ENCODE assay signal across 24 mouse cellular contexts in genomic region chr11:117216713-117217112, GRCm38 (mm10). TPM values are rescaled to one million over a fixed set of nuclear protein-coding genes. Genes with fewer than 3 reads are reported as not detected.
DNase-seq lines count a peak whose midpoint lies in the region; ATAC-seq lines count a peak whose summit lies in the region.
"Had no signal": no experiment of that assay in that cellular context is flagged by ENCODE, and none has a peak within 500 bp of the region (broad histone marks: within the 10 kb centered on the region; RNA-seq: fewer than 3 reads in every experiment).

No protein-coding gene starts in this region.

- no peaks in the 10 kb centered on the region for H3K9me3 ChIP-seq in embryonic facial prominence, embryonic 15.5 days (replicated peaks)
- H3K9me3 ChIP-seq in embryonic facial prominence, embryonic 10.5 days = no peaks in the 10 kb centered on the region
- H3K9me3 ChIP-seq: embryonic facial prominence, embryonic 13.5 days; forebrain, embryonic 10.5 days; forebrain, embryonic 13.5 days; hindbrain, embryonic 12.5 days; hindbrain, embryonic 15.5 days had no signal

- H3K4me2 ChIP-seq in embryonic facial prominence, embryonic 15.5 days (replicated peaks) = no peak overlapping the region
- H3K4me2 ChIP-seq: embryonic facial prominence, embryonic 13.5 days; forebrain, embryonic 13.5 days; heart, embryonic 11.5 days; hindbrain, embryonic 12.5 days; hindbrain, embryonic 15.5 days had no signal

- WGBS in embryonic facial prominence, embryonic 15.5 days = 33% methylated on average over 2 of the region's 2 CpGs
- WGBS in embryonic facial prominence, embryonic 10.5 days = 66% methylated on average over 2 of the region's 2 CpGs

- no peak overlapping the region for H3K9ac ChIP-seq in embryonic facial prominence, embryonic 15.5 days
- H3K9ac ChIP-seq: embryonic facial prominence, embryonic 13.5 days; forebrain, embryonic 13.5 days; forebrain, postnatal 0 days; hindbrain, embryonic 12.5 days; hindbrain, embryonic 15.5 days had no signal

- peak overlapping the region; percentile 51; the same call in 1 of the 2 replicates for H3K27ac ChIP-seq in embryonic facial prominence, embryonic 15.5 days (replicated peaks)
- H3K27ac ChIP-seq in embryonic facial prominence, embryonic 10.5 days (replicated peaks) = no peak overlapping the region
- H3K27ac ChIP-seq: embryonic facial prominence, embryonic 13.5 days; forebrain, embryonic 10.5 days; forebrain, embryonic 13.5 days; hindbrain, embryonic 12.5 days; hindbrain, embryonic 15.5 days had no signal

- no peak for ATAC-seq in embryonic facial prominence, embryonic 15.5 days (ENCODE audit: insufficient number of reproducible peaks, low FRiP score, low TSS enrichment, low read depth)
- ATAC-seq: activated CD4-positive, CD25-positive, alpha-beta regulatory T cell, adult 4 months; forebrain, embryonic 13.5 days; forebrain, postnatal 0 days; intestine, postnatal 0 days had no signal

- H3K4me1 ChIP-seq in embryonic facial prominence, embryonic 15.5 days = peaks cover 25% of the 10 kb centered on the region
- peaks cover 7% of the 10 kb centered on the region; the same call in 1 of the 2 replicates for H3K4me1 ChIP-seq in embryonic facial prominence, embryonic 10.5 days
- H3K4me1 ChIP-seq: forebrain, embryonic 13.5 days; hindbrain, embryonic 15.5 days had no signal

- no peak for DNase-seq in embryonic facial prominence, embryonic 10.5 days (ENCODE audit: low spot score)
- DNase-seq in urinary bladder, postnatal 14 days (ENCODE audit: low spot score) = peak; percentile 56
- no peak for DNase-seq in urinary bladder, postnatal 25 days (ENCODE audit: low spot score)
- peak; percentile 82 for DNase-seq in Muller cell, postnatal 12 days (ENCODE audit: inconsistent ontology term)
- no peak for DNase-seq in embryo, embryonic 11 days
- no peak for DNase-seq in thymus, postnatal 0 days (ENCODE audit: low spot score)
- DNase-seq in frontal cortex, adult 2 months (ENCODE audit: extremely low spot score in 1 of 2, low spot score in 1 of 2) = no peak
- DNase-seq: adrenal gland, adult 8-10 months; adrenal gland, postnatal 25 days; cerebellum, adult 11-12 months; cerebellum, adult 8-10 months; cerebellum, postnatal 10 days; forebrain, postnatal 0 days; gastrocnemius, postnatal 10 days; heart, adult 11 months had no signal

- H3K36me3 ChIP-seq in embryonic facial prominence, embryonic 15.5 days = no peaks in the 10 kb centered on the region
- H3K36me3 ChIP-seq in embryonic facial prominence, embryonic 10.5 days (replicated peaks) = no peaks in the 10 kb centered on the region
- H3K36me3 ChIP-seq: embryonic facial prominence, embryonic 13.5 days; forebrain, embryonic 10.5 days; hindbrain, embryonic 12.5 days; hindbrain, embryonic 15.5 days had no signal

- no peaks in the 10 kb centered on the region for H3K27me3 ChIP-seq in embryonic facial prominence, embryonic 15.5 days
- no peaks in the 10 kb centered on the region for H3K27me3 ChIP-seq in embryonic facial prominence, embryonic 10.5 days (replicated peaks; ENCODE audit: low read depth, poor library complexity, severe bottlenecking)
- H3K27me3 ChIP-seq: embryonic facial prominence, embryonic 13.5 days; forebrain, embryonic 13.5 days; hindbrain, embryonic 12.5 days; hindbrain, embryonic 15.5 days had no signal

- no peak overlapping the region for H3K4me3 ChIP-seq in embryonic facial prominence, embryonic 15.5 days (replicated peaks)
- no peak overlapping the region for H3K4me3 ChIP-seq in embryonic facial prominence, embryonic 10.5 days
- H3K4me3 ChIP-seq: embryonic facial prominence, embryonic 13.5 days; forebrain, embryonic 10.5 days; forebrain, embryonic 13.5 days; hindbrain, embryonic 12.5 days; hindbrain, embryonic 15.5 days had no signal

RNA-seq across cellular contexts. Expression of gene Sept9, which starts 17.3 kb away (rescaled TPM):
- 150 and 157 TPM in 2 replicates for polyA plus RNA-seq in embryonic facial prominence, embryonic 15.5 days (2015; fragmentation: Nextera tagmentation; extraction: Ambion mirVana)
- polyA plus RNA-seq in embryonic facial prominence, embryonic 10.5 days (2016; fragmentation: Nextera tagmentation; extraction: Ambion mirVana) = 255 TPM in 2 replicates
- polyA plus RNA-seq in thymus, postnatal 0 days (2015; fragmentation: Nextera tagmentation; extraction: Ambion mirVana) = 220 and 222 TPM in 2 replicates
- 31.8 and 33.4 TPM in 2 replicates for polyA plus RNA-seq in frontal cortex, adult 2 months (2012; rRNA removed)

Comparison
In these comparisons a context has a peak if more than half of its experiments do, and no peak if none do; other contexts are left out.
1. DNase-seq: peak in urinary bladder, postnatal 14 days (single experiment) and Muller cell, postnatal 12 days (single experiment); none in embryonic facial prominence, embryonic 10.5 days (single experiment), urinary bladder, postnatal 25 days (single experiment), embryo, embryonic 11 days (single experiment), thymus, postnatal 0 days (single experiment) and frontal cortex, adult 2 months (0 of 2).